Mouse (Mus musculus) lung, adult 2 months (tissue): ENCODE results near the gene Cdc40.

Experiments used
- CTCF ChIP-seq: fragments of 200-500 bp; IDR thresholded peaks from 2 replicates; pipeline ENCODE4 v1.5.1; 2011; ENCODE audit warnings: mild to moderate bottlenecking, low read length, control low read depth; ENCODE audit not compliant: insufficient read depth
- POLR2A ChIP-seq: fragments of 200-500 bp; IDR thresholded peaks from 2 replicates; pipeline ENCODE4 v1.6.1; 2011; ENCODE audit warnings: low read depth, mild to moderate bottlenecking, control low read depth, low read length, borderline replicate concordance; ENCODE audit errors: extremely low read depth

- no peak for TF ChIP-seq CTCF
- TF ChIP-seq POLR2A: no peak
Measured at GRCm38 (mm10) chr10:40879969-40880368, 3.1 kb downstream of the Cdc40 start.
